Mouse (Mus musculus) kidney, adult 2 months (tissue): Measurements from ENCODE around the gene Foxf2. TPM values are rescaled to one million over a fixed set of nuclear protein-coding genes. Genes with fewer than 3 reads are reported as not detected.

Experiments used
- DNase-seq: peaks from one replicate; pipeline ENCODE4 v3.0.0; 2021
- H3K27ac ChIP-seq: fragments of 200-500 bp; 2 replicates; pipeline ENCODE4 v1.5.1; 2012; ENCODE audit warnings: low read depth, low read length, control low read depth, inconsistent platforms; ENCODE audit not compliant: insufficient read depth
- H3K27me3 ChIP-seq: fragments of 200-500 bp; replicated peaks from 2 replicates; pipeline ENCODE4 v1.6.1; 2012; ENCODE audit warnings: mild to moderate bottlenecking, moderate library complexity, low read length, inconsistent platforms; ENCODE audit not compliant: control insufficient read depth, insufficient read depth
- H3K36me3 ChIP-seq: fragments of 200-500 bp; 2 replicates; pipeline ENCODE4 v1.6.1; 2012; ENCODE audit warnings: mild to moderate bottlenecking, moderate library complexity, low read length, inconsistent platforms; ENCODE audit not compliant: control insufficient read depth, insufficient read depth
- H3K4me1 ChIP-seq: fragments of 200-500 bp; 2 replicates; pipeline ENCODE4 v1.6.1; 2011; ENCODE audit warnings: low read length; ENCODE audit not compliant: control insufficient read depth, insufficient read depth
- H3K4me3 ChIP-seq: fragments of 200-500 bp; 2 replicates; pipeline ENCODE4 v1.5.1; 2011; ENCODE audit warnings: mild to moderate bottlenecking, low read depth, low read length, control low read depth; ENCODE audit not compliant: insufficient read depth
- CTCF ChIP-seq: fragments of 200-500 bp; conservative IDR thresholded peaks from 2 replicates; pipeline ENCODE4 v1.5.1; 2011; ENCODE audit warnings: low read depth, mild to moderate bottlenecking, control low read depth, low read length, moderate library complexity, mixed read lengths; ENCODE audit not compliant: insufficient read depth, insufficient read length
- POLR2A ChIP-seq: fragments of 200-500 bp; IDR thresholded peaks from one replicate; pipeline ENCODE4 v1.6.1; 2011; ENCODE audit warnings: low read depth, low read length, control low read depth
- WGBS: fragments of 180-500 bp; shearing (Covaris S2); methylation state at CpG from one replicate; pipeline ENCODE4 v1.1.7; 2018; 5-methylcytosine and 5-hydroxymethylcytosine counted together
- polyA plus RNA-seq: library from polyadenylated mRNA; depleted of rRNA; stranded (reverse); fragments of >200 nt; gene quantifications from 2 replicates; pipeline ENCODE4 v1.2.3, GENCODE M21; 2012; rRNA removed

Foxf2 gene
- polyA plus RNA-seq, 1 experiment = not detected

- no peak overlapping the region for H3K27ac ChIP-seq
- no peaks in the 10 kb centered on the region for H3K4me1 ChIP-seq
- 29% methylated on average over 6 of the region's 6 CpGs for WGBS
- H3K36me3 ChIP-seq = no peaks in the 10 kb centered on the region
- TF ChIP-seq POLR2A = no peak
- no peak for TF ChIP-seq CTCF
- H3K27me3 ChIP-seq = no peaks in the 10 kb centered on the region
- no peak for DNase-seq
- no peak overlapping the region for H3K4me3 ChIP-seq
Observed at GRCm38 (mm10) chr13:31667919-31668524, 42.4 kb downstream of the Foxf2 start.

GRCm38 (mm10) chr13:31672093-31672492 is 46.5 kb downstream of the Foxf2 start:
- no peak for TF ChIP-seq CTCF
- no peak for TF ChIP-seq POLR2A
- WGBS = 93% methylated on average over 3 of the region's 3 CpGs
- H3K27ac ChIP-seq = no peak overlapping the region

More at GRCm38 (mm10) chr13:31672093-31672492, 46.5 kb downstream of the Foxf2 start:
- H3K4me3 ChIP-seq = no peak overlapping the region
- DNase-seq = no peak
- no peaks in the 10 kb centered on the region for H3K36me3 ChIP-seq
- H3K4me1 ChIP-seq = no peaks in the 10 kb centered on the region
- no peaks in the 10 kb centered on the region for H3K27me3 ChIP-seq

Other genes with a start within 250 kb of the Foxf2 start
- gene Foxq1, start 69.7 kb upstream of the Foxf2 start, polyA plus RNA-seq = 13.9 and 25.9 TPM in 2 replicates
- 0.30 and 0.39 TPM in 2 replicates for gene A530084C06Rik, start 66.5 kb upstream of the Foxf2 start, polyA plus RNA-seq
- 3.7 and 5.2 TPM in 2 replicates for gene Foxc1, start 180.8 kb downstream of the Foxf2 start, polyA plus RNA-seq